Mouse (Mus musculus): ENCODE measurements at regions not wholly inside any gene's neighbourhood (a gene's known extent, or its start where the extent isn't known, plus 50 kb on each side); places are given as distances from the start of the nearest gene placed in this dataset.

- TF ChIP-seq POLR2AphosphoS2 (IDR thresholded peaks at IDR 0.05; ENCODE audit: low read length) (no peak), GABPA (IDR thresholded peaks at IDR 0.05; ENCODE audit: low read depth, low read length) (no peak), E2F4 (IDR thresholded peaks at IDR 0.05; ENCODE audit: borderline replicate concordance, low read depth, low read length) (no peak), CTCF (IDR thresholded peaks at IDR 0.05 in 2 of 3, conservative IDR thresholded peaks at IDR 0.05 in 1 of 3; ENCODE audit: control insufficient read depth in 1 of 3, insufficient read depth in 1 of 3, low read depth in 2 of 3, low read length in 3 of 3, poor library complexity in 1 of 3, severe bottlenecking in 1 of 3) (no peak), MAZ (IDR thresholded peaks at IDR 0.05; ENCODE audit: low read depth, low read length) (no peak), BHLHE40 (IDR thresholded peaks at IDR 0.05; ENCODE audit: borderline replicate concordance, low read depth, low read length) (no peak), MAX (IDR thresholded peaks at IDR 0.05; ENCODE audit: low read length) (no peak), GATA1 (IDR thresholded peaks at IDR 0.05; ENCODE audit: low read depth, low read length) (no peak), SIN3A (IDR thresholded peaks at IDR 0.05; ENCODE audit: low read length) (no peak), TAL1 (IDR thresholded peaks at IDR 0.05; ENCODE audit: low read length) (no peak), MXI1 (IDR thresholded peaks at IDR 0.05; ENCODE audit: low read depth, low read length) (no peak)
Measured at GRCm38 (mm10) chr12:39528121-39528520, 509.7 kb downstream of the Arl4a start.

Data from MEL (cell line).